Mouse (Mus musculus): ENCODE results near the gene Gm20721. TPM values are rescaled to one million over a fixed set of nuclear protein-coding genes. Genes with fewer than 3 reads are reported as not detected.

Gene Gm20721
- polyA plus RNA-seq, 1 experiment from 2014 or later: 8.9 TPM

- H3K9me3 ChIP-seq (replicated peaks): peaks cover 65% of the 10 kb centered on the region
- no peak overlapping the region for H3K9ac ChIP-seq
- no peak overlapping the region for H3K27ac ChIP-seq (ENCODE audit: poor library complexity, severe bottlenecking)
- peaks cover 3% of the 10 kb centered on the region; the same call in 1 of the 2 replicates for H3K36me3 ChIP-seq
- WGBS: 58% methylated on average over 29 of the region's 29 CpGs
- H3K4me1 ChIP-seq (replicated peaks): peaks cover 20% of the 10 kb centered on the region
- peak overlapping the region; percentile 72 for H3K4me2 ChIP-seq
- no peak overlapping the region for H3K4me3 ChIP-seq
- no peak for ATAC-seq (ENCODE audit: insufficient number of reproducible peaks, low FRiP score)
- peaks cover 13% of the 10 kb centered on the region for H3K27me3 ChIP-seq (replicated peaks)
These were observed 49.4 kb downstream of the Gm20721 start for GRCm38 (mm10) chr2:174297086-174297571.

- no peak for ATAC-seq (ENCODE audit: insufficient number of reproducible peaks, low FRiP score)
- Histone ChIP-seq H3K9me3 (replicated peaks) (peaks cover 64% of the 10 kb centered on the region), H3K4me3 (peak overlapping the region; percentile 65), H3K4me1 (replicated peaks) (peaks cover 30% of the 10 kb centered on the region), H3K4me2 (peak overlapping the region; percentile 72), H3K36me3 (peaks cover 3% of the 10 kb centered on the region; the same call in 1 of the 2 replicates), H3K9ac (peak overlapping the region; percentile 26; the same call in 1 of the 2 replicates), H3K27ac (ENCODE audit: poor library complexity, severe bottlenecking) (peak overlapping the region; percentile 22; the same call in 1 of the 2 replicates), H3K27me3 (replicated peaks) (peaks cover 13% of the 10 kb centered on the region)
- WGBS: 43% methylated on average over 29 of the region's 29 CpGs
These were observed 50.5 kb downstream of the Gm20721 start for GRCm38 (mm10) chr2:174295900-174296465.

- Histone ChIP-seq H3K4me2 (peak overlapping the region; percentile 72), H3K9me3 (replicated peaks) (peaks cover 57% of the 10 kb centered on the region)
These were observed 51.2 kb downstream of the Gm20721 start for GRCm38 (mm10) chr2:174295175-174295899.

GRCm38 (mm10) chr2:174294457-174294856 lies 52.1 kb downstream of the Gm20721 start:
- 44% methylated on average over 8 of the region's 8 CpGs for WGBS
- ATAC-seq (ENCODE audit: insufficient number of reproducible peaks, low FRiP score): no peak
- H3K9me3 ChIP-seq (replicated peaks): peaks cover 49% of the 10 kb centered on the region

More at GRCm38 (mm10) chr2:174295175-174295899, 51.2 kb downstream of the Gm20721 start:
- peak overlapping the region; percentile 65 for H3K4me3 ChIP-seq
- H3K27me3 ChIP-seq (replicated peaks): peaks cover 13% of the 10 kb centered on the region
- peaks cover 3% of the 10 kb centered on the region; the same call in 1 of the 2 replicates for H3K36me3 ChIP-seq
- H3K27ac ChIP-seq (ENCODE audit: poor library complexity, severe bottlenecking): peak overlapping the region; percentile 80
- peak; percentile 92 for ATAC-seq (ENCODE audit: insufficient number of reproducible peaks, low FRiP score)
- H3K4me1 ChIP-seq (replicated peaks): peaks cover 36% of the 10 kb centered on the region
- H3K9ac ChIP-seq: peak overlapping the region; percentile 82
- WGBS: 41% methylated on average over 36 of the region's 36 CpGs

GRCm38 (mm10) chr2:174291662-174292030 lies 54.9 kb downstream of the Gm20721 start:
- no peak for ATAC-seq (ENCODE audit: insufficient number of reproducible peaks, low FRiP score)
- Histone ChIP-seq H3K4me2 (peak overlapping the region; percentile 65), H3K36me3 (peaks cover 3% of the 10 kb centered on the region; the same call in 1 of the 2 replicates), H3K4me1 (replicated peaks) (peaks cover 34% of the 10 kb centered on the region), H3K4me3 (peak overlapping the region; percentile 3; the same call in 1 of the 2 replicates), H3K9ac (0 out of 2 replicates have a peak overlapping the region, but pooled peaks have one; percentile 8), H3K27ac (ENCODE audit: poor library complexity, severe bottlenecking) (no peak overlapping the region), H3K9me3 (replicated peaks) (peaks cover 22% of the 10 kb centered on the region), H3K27me3 (replicated peaks) (peaks cover 17% of the 10 kb centered on the region)
- 54% methylated on average over 2 of the region's 2 CpGs for WGBS

More at GRCm38 (mm10) chr2:174294457-174294856, 52.1 kb downstream of the Gm20721 start:
- Histone ChIP-seq H3K4me1 (replicated peaks) (peaks cover 37% of the 10 kb centered on the region), H3K36me3 (peaks cover 3% of the 10 kb centered on the region; the same call in 1 of the 2 replicates), H3K4me3 (peak overlapping the region; percentile 65), H3K27ac (ENCODE audit: poor library complexity, severe bottlenecking) (peak overlapping the region; percentile 80), H3K27me3 (replicated peaks) (peaks cover 13% of the 10 kb centered on the region), H3K4me2 (peak overlapping the region; percentile 72), H3K9ac (peak overlapping the region; percentile 82)

GRCm38 (mm10) chr2:174291029-174291661 lies 55.4 kb downstream of the Gm20721 start:
- peak overlapping the region; percentile 65 for H3K4me2 ChIP-seq

GRCm38 (mm10) chr2:174288673-174289430 lies 57.7 kb downstream of the Gm20721 start:
- Histone ChIP-seq H3K36me3 (peaks cover 31% of the 10 kb centered on the region), H3K9ac (no peak overlapping the region), H3K9me3 (replicated peaks) (peaks cover 17% of the 10 kb centered on the region), H3K4me1 (replicated peaks) (peaks cover 37% of the 10 kb centered on the region), H3K27ac (ENCODE audit: poor library complexity, severe bottlenecking) (no peak overlapping the region), H3K4me2 (no peak overlapping the region), H3K4me3 (no peak overlapping the region), H3K27me3 (replicated peaks) (peaks cover 42% of the 10 kb centered on the region)
- no peak for ATAC-seq (ENCODE audit: insufficient number of reproducible peaks, low FRiP score)
- WGBS: 54% methylated on average over 12 of the region's 12 CpGs

More at GRCm38 (mm10) chr2:174291029-174291661, 55.4 kb downstream of the Gm20721 start:
- ATAC-seq (ENCODE audit: insufficient number of reproducible peaks, low FRiP score): no peak
- Histone ChIP-seq H3K9ac (0 out of 2 replicates have a peak overlapping the region, but pooled peaks have one; percentile 8), H3K27me3 (replicated peaks) (peaks cover 22% of the 10 kb centered on the region), H3K36me3 (peaks cover 8% of the 10 kb centered on the region), H3K9me3 (replicated peaks) (peaks cover 17% of the 10 kb centered on the region), H3K27ac (ENCODE audit: poor library complexity, severe bottlenecking) (no peak overlapping the region), H3K4me1 (replicated peaks) (peaks cover 31% of the 10 kb centered on the region), H3K4me3 (peak overlapping the region; percentile 3; the same call in 1 of the 2 replicates)
- WGBS: 64% methylated on average over 8 of the region's 8 CpGs

GRCm38 (mm10) chr2:174287921-174288320 lies 58.6 kb downstream of the Gm20721 start:
- H3K4me3 ChIP-seq: no peak overlapping the region
- peaks cover 40% of the 10 kb centered on the region for H3K36me3 ChIP-seq
- no peak overlapping the region for H3K27ac ChIP-seq (ENCODE audit: poor library complexity, severe bottlenecking)
- H3K9ac ChIP-seq: no peak overlapping the region
- peaks cover 32% of the 10 kb centered on the region for H3K4me1 ChIP-seq (replicated peaks)
- H3K4me2 ChIP-seq: no peak overlapping the region
- peaks cover 44% of the 10 kb centered on the region for H3K27me3 ChIP-seq (replicated peaks)
- peaks cover 17% of the 10 kb centered on the region for H3K9me3 ChIP-seq (replicated peaks)
- WGBS: 42% methylated on average over 7 of the region's 7 CpGs
- no peak for ATAC-seq (ENCODE audit: insufficient number of reproducible peaks, low FRiP score)

- ATAC-seq (ENCODE audit: insufficient number of reproducible peaks, low FRiP score): no peak
- peaks cover 44% of the 10 kb centered on the region for H3K27me3 ChIP-seq (replicated peaks)
- peaks cover 49% of the 10 kb centered on the region for H3K36me3 ChIP-seq
- no peak overlapping the region for H3K4me2 ChIP-seq
- peaks cover 17% of the 10 kb centered on the region for H3K9me3 ChIP-seq (replicated peaks)
- no peak overlapping the region for H3K9ac ChIP-seq
- H3K4me1 ChIP-seq (replicated peaks): peaks cover 13% of the 10 kb centered on the region
- 53% methylated on average over 34 of the region's 34 CpGs for WGBS
- no peak overlapping the region for H3K4me3 ChIP-seq
- H3K27ac ChIP-seq (ENCODE audit: poor library complexity, severe bottlenecking): no peak overlapping the region
These were observed 60.5 kb downstream of the Gm20721 start for GRCm38 (mm10) chr2:174285921-174286470.

- peak overlapping the region; percentile 59 for H3K4me2 ChIP-seq
- H3K9ac ChIP-seq: no peak overlapping the region
- H3K9me3 ChIP-seq (replicated peaks): peaks cover 17% of the 10 kb centered on the region
- peaks cover 44% of the 10 kb centered on the region for H3K27me3 ChIP-seq (replicated peaks)
- peak overlapping the region; percentile 30 for H3K4me3 ChIP-seq
- ATAC-seq (ENCODE audit: insufficient number of reproducible peaks, low FRiP score): no peak
- H3K4me1 ChIP-seq (replicated peaks): peaks cover 6% of the 10 kb centered on the region; the same call in 1 of the 2 replicates
- H3K36me3 ChIP-seq: peaks cover 59% of the 10 kb centered on the region
- WGBS: 46% methylated on average over 58 of the region's 58 CpGs
- no peak overlapping the region for H3K27ac ChIP-seq (ENCODE audit: poor library complexity, severe bottlenecking)
These were observed 61.6 kb downstream of the Gm20721 start for GRCm38 (mm10) chr2:174284807-174285457.

Measured in heart, embryonic 12.5 days (tissue).